Mouse (Mus musculus) C2C12 (cell line): ENCODE results near the gene Mybphl.

Experiments used
- CEBPB ChIP-seq: IDR thresholded peaks from one replicate; pipeline ENCODE4 v1.6.1; 2011; ENCODE audit warnings: low read depth, mild to moderate bottlenecking, control low read depth, moderate library complexity
- CTCF ChIP-seq: IDR thresholded peaks from one replicate; pipeline ENCODE4 v1.5.1; 2011; ENCODE audit not compliant: control insufficient read depth, insufficient read depth, insufficient read length
- FOSL1 ChIP-seq: IDR thresholded peaks from one replicate; pipeline ENCODE4 v1.8.0; 2011; ENCODE audit warnings: mild to moderate bottlenecking, low read length; ENCODE audit not compliant: poor library complexity, insufficient read depth, severe bottlenecking
- MAX ChIP-seq: IDR thresholded peaks from one replicate; pipeline ENCODE4 v1.6.1; 2011; ENCODE audit warnings: mild to moderate bottlenecking, control low read depth
- MYOD1 ChIP-seq: IDR thresholded peaks from one replicate; pipeline ENCODE4 v1.6.1; 2011; ENCODE audit warnings: low read depth; ENCODE audit not compliant: control insufficient read depth, insufficient read length
- MYOG ChIP-seq: IDR thresholded peaks from one replicate; pipeline ENCODE4 v1.6.1; 2011; ENCODE audit not compliant: control insufficient read depth, insufficient read length; ENCODE audit errors: extremely low read depth
- USF1 ChIP-seq: IDR thresholded peaks from one replicate; pipeline ENCODE4 v1.6.1; 2011; ENCODE audit warnings: low read depth, mild to moderate bottlenecking, control low read depth, moderate library complexity

DNA sequence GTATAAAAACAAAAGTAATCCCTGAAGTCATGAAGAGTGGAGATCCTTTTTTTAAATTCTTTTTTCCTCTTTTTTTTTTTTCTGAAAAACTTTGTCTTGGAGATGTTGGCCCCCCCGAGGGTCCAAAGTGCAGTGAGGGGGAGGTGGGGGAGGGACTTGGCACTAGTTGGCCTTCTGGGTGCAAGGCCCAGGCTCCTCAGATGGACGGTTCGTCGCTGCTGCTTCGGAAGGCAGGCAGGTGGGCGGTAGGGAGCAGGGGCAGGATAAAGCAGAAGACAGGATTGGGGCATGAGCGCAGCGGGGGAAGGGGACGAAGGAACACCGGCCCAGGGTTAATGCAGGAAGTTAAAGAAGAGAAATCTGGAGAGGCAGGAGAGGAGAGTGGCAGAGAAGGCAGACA lies 27.6 kb downstream of the Mybphl start:
- TF ChIP-seq CTCF (no peak), MAX (no peak), MYOG (no peak), MYOD1 (no peak), USF1 (no peak), FOSL1 (no peak), CEBPB (no peak)
